Mouse (Mus musculus) adrenal gland, postnatal 14 days (tissue): Measurements from ENCODE around the gene Trpm8. TPM values are rescaled to one million over a fixed set of nuclear protein-coding genes. Genes with fewer than 3 reads are reported as not detected.

Source experiments
- DNase-seq: peaks from one replicate; pipeline ENCODE4 v3.0.0; 2021; ENCODE audit warnings: mixed read lengths
- total RNA-seq: library from RNA; stranded (reverse); gene quantifications from 2 replicates; pipeline ENCODE4 v1.2.3, GENCODE M21; 2021

Trpm8 gene
- total RNA-seq, 1 experiment from 2014 or later: not detected

GRCm38 (mm10) chr1:88247660-88248059, 29.8 kb upstream of the Trpm8 start:
- DNase-seq: no peak

- DNase-seq: no peak
Observed at GRCm38 (mm10) chr1:88248658-88249057, 28.8 kb upstream of the Trpm8 start.

- no peak for DNase-seq
Observed at GRCm38 (mm10) chr1:88249596-88249995, 27.9 kb upstream of the Trpm8 start.

- no peak for DNase-seq
Observed at GRCm38 (mm10) chr1:88250023-88250422, 27.4 kb upstream of the Trpm8 start.

- no peak for DNase-seq
Observed at GRCm38 (mm10) chr1:88253106-88253505, 24.4 kb upstream of the Trpm8 start.

- no peak for DNase-seq
Observed at GRCm38 (mm10) chr1:88253540-88253939, 23.9 kb upstream of the Trpm8 start.

GRCm38 (mm10) chr1:88254793-88255465, 22.5 kb upstream of the Trpm8 start:
- DNase-seq: no peak

GRCm38 (mm10) chr1:88255466-88255857, 22.0 kb upstream of the Trpm8 start:
- no peak for DNase-seq

GRCm38 (mm10) chr1:88255989-88256754, 21.3 kb upstream of the Trpm8 start:
- no peak for DNase-seq

- DNase-seq: no peak
Observed at GRCm38 (mm10) chr1:88256886-88257663, 20.4 kb upstream of the Trpm8 start.

- DNase-seq: no peak
Observed at GRCm38 (mm10) chr1:88257681-88258080, 19.8 kb upstream of the Trpm8 start.

- DNase-seq: no peak
Observed at GRCm38 (mm10) chr1:88258361-88258760, 19.1 kb upstream of the Trpm8 start.

GRCm38 (mm10) chr1:88258881-88259642, 18.4 kb upstream of the Trpm8 start:
- DNase-seq: peak; percentile 64

- no peak for DNase-seq
Observed at GRCm38 (mm10) chr1:88259643-88260024, 17.8 kb upstream of the Trpm8 start.

- DNase-seq: peak; percentile 69
Observed at GRCm38 (mm10) chr1:88260114-88260513, 17.3 kb upstream of the Trpm8 start.

GRCm38 (mm10) chr1:88260604-88261377, 16.7 kb upstream of the Trpm8 start:
- no peak for DNase-seq

- DNase-seq: no peak
Observed at GRCm38 (mm10) chr1:88261706-88262105, 15.8 kb upstream of the Trpm8 start.

- peak; percentile 93 for DNase-seq
Observed at GRCm38 (mm10) chr1:88262255-88262654, 15.2 kb upstream of the Trpm8 start.

GRCm38 (mm10) chr1:88262961-88263360, 14.5 kb upstream of the Trpm8 start:
- no peak for DNase-seq

- no peak for DNase-seq
Observed at GRCm38 (mm10) chr1:88263778-88264177, 13.7 kb upstream of the Trpm8 start.

- DNase-seq: peak; percentile 67
Observed at GRCm38 (mm10) chr1:88264237-88264868, 13.1 kb upstream of the Trpm8 start.
